Mouse (Mus musculus): ENCODE results near the gene Ocrl. TPM values are rescaled to one million over a fixed set of nuclear protein-coding genes. Genes with fewer than 3 reads are reported as not detected.
A peak's percentile ranks its signal among the peaks of the same experiment; 100 is the strongest.

Ocrl gene
- polyA plus RNA-seq, 1 experiment from 2014 or later: 19.4 TPM

DNA sequence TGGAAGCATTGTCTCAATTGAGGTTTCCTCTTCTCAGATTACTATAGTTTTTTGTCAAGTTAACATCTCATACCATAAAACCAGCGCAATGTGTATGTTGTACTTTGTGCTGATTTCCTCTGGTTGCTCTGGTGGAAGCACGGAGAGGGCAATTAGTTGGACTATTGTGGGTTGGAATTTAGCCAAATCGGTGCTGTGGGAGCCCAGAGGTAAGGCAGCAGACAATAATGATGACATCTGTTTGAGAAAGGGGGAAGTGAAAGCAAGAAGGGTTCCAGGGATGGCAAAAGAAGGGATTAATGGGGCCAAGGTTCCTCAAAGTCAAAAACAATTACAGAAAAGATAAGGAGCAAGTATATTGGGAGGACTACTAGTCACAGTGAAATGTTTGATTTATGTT is 15.8 kb downstream of the Ocrl start:
- H3K27ac ChIP-seq: no peak overlapping the region
- no peaks in the 10 kb centered on the region for H3K27me3 ChIP-seq (replicated peaks)
- H3K36me3 ChIP-seq: no peaks in the 10 kb centered on the region
- H3K9me3 ChIP-seq: no peaks in the 10 kb centered on the region
- no peak overlapping the region for H3K4me3 ChIP-seq (replicated peaks)
- 49% methylated on average over 3 of the region's 3 CpGs for WGBS
- H3K9ac ChIP-seq: no peak overlapping the region
- no peaks in the 10 kb centered on the region for H3K4me1 ChIP-seq
- ATAC-seq (ENCODE audit: insufficient read depth, low FRiP score, low read depth): no peak
- H3K4me2 ChIP-seq: no peak overlapping the region

DNA sequence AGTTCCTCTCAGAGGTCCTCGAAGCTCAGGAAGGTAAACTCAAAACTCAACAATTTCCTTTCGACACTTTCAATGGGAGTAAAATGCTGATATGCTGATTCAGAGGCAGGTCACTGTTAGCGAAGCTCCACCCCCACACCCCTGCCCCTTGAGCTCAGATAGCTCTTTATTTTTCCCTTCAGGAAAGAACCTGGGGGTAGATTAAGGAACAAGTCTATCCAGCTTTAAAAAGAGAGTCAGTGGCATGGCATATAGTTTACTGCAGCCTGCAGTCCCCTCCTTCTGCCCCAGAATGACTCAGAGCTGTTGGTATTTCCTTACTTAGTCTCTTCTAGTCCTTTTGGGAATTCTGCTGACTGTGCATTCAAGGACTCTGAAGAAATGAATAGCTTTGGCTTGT is 18.3 kb downstream of the Ocrl start:
- H3K27ac ChIP-seq: no peak overlapping the region
- H3K9me3 ChIP-seq: no peaks in the 10 kb centered on the region
- no peak for ATAC-seq (ENCODE audit: insufficient read depth, low FRiP score, low read depth)
- no peaks in the 10 kb centered on the region for H3K27me3 ChIP-seq (replicated peaks)
- no peaks in the 10 kb centered on the region for H3K4me1 ChIP-seq
- WGBS: 70% methylated on average over 3 of the region's 3 CpGs
- no peak overlapping the region for H3K4me3 ChIP-seq (replicated peaks)
- H3K9ac ChIP-seq: no peak overlapping the region
- no peak overlapping the region for H3K4me2 ChIP-seq
- 0 out of 2 replicates have a peak, but pooled peaks cover 3% of the 10 kb centered on the region for H3K36me3 ChIP-seq

DNA sequence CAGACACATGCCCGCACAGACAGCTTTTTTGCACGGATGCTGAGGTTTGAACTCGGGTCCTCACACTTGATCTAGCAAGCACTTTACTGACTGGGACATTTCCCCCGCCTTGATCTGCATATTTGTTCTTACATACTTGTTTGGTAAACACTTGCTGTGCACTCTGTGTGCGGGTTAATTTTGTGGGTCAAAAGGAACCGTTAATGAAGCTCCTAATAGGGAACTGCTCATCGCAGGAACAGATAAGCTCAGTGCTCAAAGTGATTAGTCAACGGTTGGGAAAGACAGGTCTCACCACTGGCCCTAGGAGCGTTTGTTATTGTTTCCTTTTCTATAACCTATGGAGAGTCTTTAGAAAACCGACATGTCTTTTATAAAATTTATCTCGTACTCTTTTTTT is 22.2 kb downstream of the Ocrl start:
- H3K27me3 ChIP-seq (replicated peaks): no peaks in the 10 kb centered on the region
- H3K9ac ChIP-seq: no peak overlapping the region
- ATAC-seq (ENCODE audit: insufficient read depth, low FRiP score, low read depth): no peak
- 0 out of 2 replicates have a peak, but pooled peaks cover 3% of the 10 kb centered on the region for H3K36me3 ChIP-seq
- H3K4me1 ChIP-seq: no peaks in the 10 kb centered on the region
- 89% methylated on average over 11 of the region's 11 CpGs for WGBS
- H3K4me3 ChIP-seq (replicated peaks): no peak overlapping the region
- no peaks in the 10 kb centered on the region for H3K9me3 ChIP-seq
- no peak overlapping the region for H3K27ac ChIP-seq
- no peak overlapping the region for H3K4me2 ChIP-seq

DNA sequence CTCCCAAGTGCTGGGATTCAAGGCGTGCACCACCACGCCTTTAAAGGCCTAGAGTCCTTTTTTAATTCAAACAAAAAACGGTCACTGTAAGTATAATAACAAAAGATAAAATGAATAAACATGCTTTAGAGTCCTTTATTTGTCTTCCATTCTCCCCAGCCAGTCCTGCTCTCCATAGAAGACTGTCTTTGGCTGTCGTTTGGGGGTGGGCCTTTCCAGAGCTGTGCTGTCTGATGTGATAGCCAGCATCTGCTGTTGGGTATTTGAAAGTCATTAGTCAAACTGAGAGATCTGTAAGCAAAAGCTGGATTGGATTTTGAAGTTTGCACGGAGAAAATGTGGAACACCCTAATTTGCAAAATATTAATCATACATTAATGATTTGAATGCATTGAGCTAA is 24.7 kb downstream of the Ocrl start:
- no peaks in the 10 kb centered on the region for H3K27me3 ChIP-seq (replicated peaks)
- H3K27ac ChIP-seq: no peak overlapping the region
- no peaks in the 10 kb centered on the region for H3K9me3 ChIP-seq
- H3K4me3 ChIP-seq (replicated peaks): no peak overlapping the region
- H3K36me3 ChIP-seq: 0 out of 2 replicates have a peak, but pooled peaks cover 3% of the 10 kb centered on the region
- H3K4me1 ChIP-seq: no peaks in the 10 kb centered on the region
- no peak for ATAC-seq (ENCODE audit: insufficient read depth, low FRiP score, low read depth)
- no peak overlapping the region for H3K4me2 ChIP-seq
- no peak overlapping the region for H3K9ac ChIP-seq
- 48% methylated on average over 5 of the region's 5 CpGs for WGBS

DNA sequence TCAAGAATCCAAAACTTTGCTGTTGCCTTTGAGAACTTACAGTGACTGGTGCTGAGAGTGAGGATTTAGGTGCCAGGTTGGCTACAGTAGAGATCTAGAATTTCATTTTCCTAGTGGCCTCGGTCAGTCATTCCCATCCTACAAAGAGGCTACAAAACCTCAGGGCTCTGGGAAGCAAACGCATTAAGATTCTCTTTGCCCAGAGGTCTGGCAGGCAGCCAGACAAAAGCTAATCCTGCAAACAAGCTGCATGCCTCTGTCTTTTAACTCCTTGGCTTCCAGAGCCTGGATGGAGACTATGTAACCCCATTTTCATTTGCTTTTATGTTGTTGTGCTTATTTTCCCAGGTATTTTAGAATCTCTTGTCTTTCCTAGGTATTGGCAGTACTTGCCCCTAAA is 25.6 kb downstream of the Ocrl start:
- H3K36me3 ChIP-seq: 0 out of 2 replicates have a peak, but pooled peaks cover 3% of the 10 kb centered on the region
- H3K4me1 ChIP-seq: no peaks in the 10 kb centered on the region
- no peak overlapping the region for H3K4me2 ChIP-seq
- H3K27me3 ChIP-seq (replicated peaks): no peaks in the 10 kb centered on the region
- no peak overlapping the region; the same call in 1 of the 2 replicates for H3K27ac ChIP-seq
- no peak overlapping the region for H3K4me3 ChIP-seq (replicated peaks)
- H3K9ac ChIP-seq: no peak overlapping the region
- ATAC-seq (ENCODE audit: insufficient read depth, low FRiP score, low read depth): no peak
- no peaks in the 10 kb centered on the region for H3K9me3 ChIP-seq
- WGBS: 25% methylated on average over 2 of the region's 2 CpGs

DNA sequence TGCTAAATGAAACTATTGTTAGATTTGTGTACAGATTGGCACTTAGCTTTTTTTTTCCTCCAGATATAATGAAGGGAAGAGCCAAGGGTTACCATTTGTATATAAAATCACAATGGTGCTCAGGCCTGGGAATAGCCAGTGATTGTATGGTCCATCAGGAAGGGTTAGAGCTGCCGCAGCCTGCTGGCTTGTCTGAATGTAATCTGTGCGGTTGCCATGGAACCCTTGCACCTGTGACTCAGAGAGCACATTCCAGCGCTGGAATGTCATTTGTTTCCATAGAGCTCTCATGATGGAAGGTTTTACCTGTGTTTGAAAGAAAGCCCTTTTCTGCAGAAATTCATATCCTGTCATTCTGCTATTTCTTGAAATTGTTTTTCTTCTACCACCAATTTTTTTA is 37.5 kb downstream of the Ocrl start:
- Histone ChIP-seq H3K27me3 (replicated peaks) (no peaks in the 10 kb centered on the region), H3K4me2 (no peak overlapping the region), H3K27ac (no peak overlapping the region), H3K36me3 (no peaks in the 10 kb centered on the region), H3K4me3 (replicated peaks) (no peak overlapping the region), H3K9ac (no peak overlapping the region), H3K4me1 (no peaks in the 10 kb centered on the region), H3K9me3 (no peaks in the 10 kb centered on the region)
- peak; percentile 66; the same call in 1 of the 2 replicates for ATAC-seq (ENCODE audit: insufficient read depth, low FRiP score, low read depth)
- WGBS: 38% methylated on average over 3 of the region's 3 CpGs

DNA sequence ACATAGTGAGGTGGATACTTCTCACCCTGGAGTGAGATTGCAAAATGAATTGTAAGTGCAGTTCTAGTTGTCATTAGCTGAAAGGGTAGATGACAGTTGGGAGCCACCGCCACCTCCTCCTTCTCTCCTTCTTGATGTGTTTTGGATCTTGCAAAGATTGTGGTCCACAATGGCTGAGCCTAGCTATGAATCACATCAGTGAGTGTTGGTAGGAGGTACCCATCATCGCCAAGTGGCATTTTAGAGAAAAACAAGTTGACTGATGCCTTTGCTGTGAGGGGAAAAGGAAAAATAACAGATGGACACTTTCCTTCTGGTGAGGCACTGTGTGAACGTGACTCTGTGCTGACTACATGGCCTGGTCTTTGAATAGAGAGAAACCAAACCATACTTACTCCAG is 50.4 kb downstream of the Ocrl start:
- H3K36me3 ChIP-seq: no peaks in the 10 kb centered on the region
- H3K9me3 ChIP-seq: no peaks in the 10 kb centered on the region
- ATAC-seq (ENCODE audit: insufficient read depth, low FRiP score, low read depth): no peak
- WGBS: 89% methylated on average over 3 of the region's 3 CpGs
- H3K4me2 ChIP-seq: no peak overlapping the region
- H3K27me3 ChIP-seq (replicated peaks): no peaks in the 10 kb centered on the region
- no peak overlapping the region for H3K9ac ChIP-seq
- no peaks in the 10 kb centered on the region for H3K4me1 ChIP-seq
- H3K4me3 ChIP-seq (replicated peaks): no peak overlapping the region
- no peak overlapping the region for H3K27ac ChIP-seq

DNA sequence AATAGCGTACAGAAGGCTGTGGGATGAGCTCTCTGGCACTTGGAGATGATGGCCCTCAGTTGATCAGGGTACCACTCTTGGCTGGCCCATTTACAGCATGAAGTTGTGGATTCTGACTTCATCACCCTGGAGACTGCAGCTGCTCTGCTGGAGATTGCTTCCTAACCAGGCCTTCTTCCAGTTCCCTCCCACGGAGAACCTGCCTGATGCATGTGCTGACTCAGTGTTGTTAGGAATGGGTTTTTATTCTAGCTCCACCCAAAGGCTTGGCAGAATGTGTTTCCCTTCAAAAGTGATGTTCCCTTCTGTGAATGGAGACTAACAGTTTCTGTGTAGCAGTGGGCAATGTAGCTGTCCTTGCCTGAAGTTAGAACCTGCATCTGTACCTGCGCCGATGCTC is 58.2 kb downstream of the Ocrl start:
- H3K4me1 ChIP-seq: no peaks in the 10 kb centered on the region
- 81% methylated on average over 4 of the region's 4 CpGs for WGBS
- ATAC-seq (ENCODE audit: insufficient read depth, low FRiP score, low read depth): no peak
- no peaks in the 10 kb centered on the region for H3K9me3 ChIP-seq
- H3K4me3 ChIP-seq (replicated peaks): no peak overlapping the region
- no peak overlapping the region for H3K27ac ChIP-seq
- no peaks in the 10 kb centered on the region for H3K36me3 ChIP-seq
- H3K4me2 ChIP-seq: no peak overlapping the region
- no peaks in the 10 kb centered on the region for H3K27me3 ChIP-seq (replicated peaks)
- no peak overlapping the region for H3K9ac ChIP-seq

DNA sequence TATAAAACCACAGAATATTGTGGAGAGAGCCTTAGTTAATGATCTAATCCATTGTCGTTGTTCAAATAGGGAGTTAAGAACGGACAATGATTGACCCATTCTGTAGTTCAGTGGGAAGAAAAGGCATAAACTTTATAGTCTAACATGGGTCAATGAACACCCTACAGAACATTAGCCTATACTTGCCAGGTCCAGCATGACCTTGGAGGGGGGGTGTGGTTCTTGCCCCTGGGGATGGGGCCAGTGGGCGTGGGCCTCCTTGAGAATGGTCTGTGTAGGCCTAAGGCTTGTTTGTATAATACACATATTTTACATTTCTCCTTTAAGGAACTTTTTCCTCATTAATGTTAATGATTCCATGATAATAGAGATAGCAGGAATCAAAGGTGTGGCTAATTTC is 58.7 kb downstream of the Ocrl start:
- Histone ChIP-seq H3K4me1 (no peaks in the 10 kb centered on the region), H3K27me3 (replicated peaks) (no peaks in the 10 kb centered on the region), H3K4me3 (replicated peaks) (no peak overlapping the region), H3K4me2 (no peak overlapping the region), H3K9ac (no peak overlapping the region), H3K27ac (no peak overlapping the region), H3K9me3 (no peaks in the 10 kb centered on the region), H3K36me3 (no peaks in the 10 kb centered on the region)
- whole genome bisulfite sequencing: 88% methylated on average over 3 of the region's 3 CpGs
- ATAC-seq (ENCODE audit: insufficient read depth, low FRiP score, low read depth): no peak

DNA sequence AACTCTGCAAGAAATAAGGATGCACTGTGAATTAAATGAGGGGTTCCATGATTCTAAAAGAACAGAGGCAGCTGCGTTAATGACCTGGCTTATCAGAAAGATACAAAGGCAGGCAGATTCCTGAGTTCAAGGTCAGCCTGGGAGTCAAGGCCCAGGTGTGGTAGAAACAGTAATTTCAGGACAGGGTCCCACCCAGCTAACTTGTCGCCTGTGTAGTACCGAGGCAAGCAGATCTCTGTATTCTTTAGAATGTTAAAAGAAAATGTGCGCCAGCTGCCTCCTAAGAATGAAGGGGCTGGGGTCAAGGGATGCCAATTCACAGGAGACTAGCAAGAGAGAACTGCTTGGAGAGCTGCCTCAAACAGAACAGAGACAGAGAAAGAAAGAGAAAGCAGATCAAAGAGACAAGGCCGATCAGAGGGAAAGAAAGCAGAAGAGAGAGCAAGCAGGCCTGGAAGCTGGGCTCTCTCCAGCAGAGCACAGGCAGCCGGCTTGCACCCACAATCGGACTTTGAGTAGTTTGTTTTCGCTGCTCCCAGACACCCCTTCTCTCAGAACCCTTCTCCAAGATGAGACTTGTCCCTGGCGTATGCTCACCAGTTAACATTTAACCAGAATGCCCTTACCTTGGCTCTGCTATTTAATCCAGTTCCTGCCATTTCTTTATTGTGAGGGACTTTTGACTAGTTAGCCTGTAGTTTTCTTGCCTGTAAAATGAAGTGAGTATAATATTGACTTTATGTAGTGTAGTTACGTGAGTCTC is 59.4 kb downstream of the Ocrl start:
- WGBS: 60% methylated on average over 10 of the region's 10 CpGs
- H3K4me3 ChIP-seq (replicated peaks): no peak overlapping the region
- no peaks in the 10 kb centered on the region for H3K27me3 ChIP-seq (replicated peaks)
- no peaks in the 10 kb centered on the region for H3K36me3 ChIP-seq
- H3K27ac ChIP-seq: no peak overlapping the region
- H3K9ac ChIP-seq: no peak overlapping the region
- H3K4me1 ChIP-seq: no peaks in the 10 kb centered on the region
- H3K4me2 ChIP-seq: no peak overlapping the region
- no peak for ATAC-seq (ENCODE audit: insufficient read depth, low FRiP score, low read depth)
- no peaks in the 10 kb centered on the region for H3K9me3 ChIP-seq

DNA sequence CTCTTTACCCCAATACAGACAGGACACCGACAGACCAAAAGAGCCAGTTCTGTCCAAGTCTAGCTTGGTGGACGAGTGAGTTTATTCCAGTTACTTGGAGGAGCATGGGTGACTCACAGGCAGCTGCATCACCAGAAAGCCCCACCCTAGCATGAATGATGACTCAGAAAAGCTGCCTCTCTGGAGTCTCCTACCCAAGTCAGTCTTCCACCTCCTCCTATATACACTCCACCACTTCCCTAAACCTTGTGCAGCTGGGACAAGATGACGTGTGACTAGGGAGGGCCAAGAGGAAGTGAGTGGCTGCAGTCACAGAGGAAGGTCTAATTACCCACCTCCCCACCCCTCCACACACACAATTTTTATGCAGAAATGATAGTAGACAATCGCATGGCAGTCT is 64.4 kb downstream of the Ocrl start:
- H3K27ac ChIP-seq: no peak overlapping the region
- ATAC-seq (ENCODE audit: insufficient read depth, low FRiP score, low read depth): peak; percentile 43; the same call in 1 of the 2 replicates

DNA sequence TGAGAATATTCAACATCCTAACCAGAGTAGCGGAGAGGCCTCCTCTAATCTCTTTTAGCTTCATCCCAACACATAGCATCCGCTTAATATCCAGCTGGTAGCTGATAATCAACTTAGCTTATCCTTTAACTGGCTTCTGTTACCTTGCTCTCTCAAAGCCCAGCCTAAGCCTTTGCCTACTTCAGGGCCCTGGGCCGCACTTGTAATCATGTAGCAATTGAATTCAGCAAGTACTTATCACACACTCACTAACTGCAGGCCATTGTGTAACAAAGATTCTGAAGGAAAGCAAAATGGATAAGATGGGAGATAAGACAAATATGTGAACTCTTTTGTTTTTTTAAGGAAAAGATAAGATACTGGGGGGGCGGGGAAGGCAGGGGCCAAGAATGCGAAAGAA is 64.9 kb downstream of the Ocrl start:
- no peaks in the 10 kb centered on the region for H3K36me3 ChIP-seq
- H3K9me3 ChIP-seq: no peaks in the 10 kb centered on the region
- H3K27ac ChIP-seq: no peak overlapping the region
- H3K9ac ChIP-seq: no peak overlapping the region
- H3K27me3 ChIP-seq (replicated peaks): no peaks in the 10 kb centered on the region
- WGBS: 68% methylated on average over 5 of the region's 5 CpGs
- no peak overlapping the region for H3K4me2 ChIP-seq
- H3K4me3 ChIP-seq (replicated peaks): no peak overlapping the region
- no peaks in the 10 kb centered on the region for H3K4me1 ChIP-seq
- ATAC-seq (ENCODE audit: insufficient read depth, low FRiP score, low read depth): no peak

More for the DNA sequence above, 64.4 kb downstream of the Ocrl start:
- no peak overlapping the region for H3K4me2 ChIP-seq
- WGBS: 66% methylated on average over 4 of the region's 4 CpGs
- no peaks in the 10 kb centered on the region for H3K9me3 ChIP-seq
- H3K9ac ChIP-seq: no peak overlapping the region
- no peak overlapping the region for H3K4me3 ChIP-seq (replicated peaks)
- no peaks in the 10 kb centered on the region for H3K36me3 ChIP-seq
- no peaks in the 10 kb centered on the region for H3K27me3 ChIP-seq (replicated peaks)
- no peaks in the 10 kb centered on the region for H3K4me1 ChIP-seq

Measured in stomach, embryonic 15.5 days (tissue).